Mouse (Mus musculus) forebrain, embryonic 15.5 days (tissue): ENCODE results near the gene Spint4. TPM values are rescaled to one million over a fixed set of nuclear protein-coding genes. Genes with fewer than 3 reads are reported as not detected.

ENCODE experiments used
- ATAC-seq: fragments of 200-750 bp; cut with Nextera tagmentation; replicated peaks from 2 replicates; pipeline ENCODE4 v1.8.0; 2017; ENCODE audit warnings: mild to moderate bottlenecking, moderate TSS enrichment, moderate library complexity
- H3K27ac ChIP-seq: fragments of 300-500 bp; sonication (generic); replicated peaks from 2 replicates; pipeline ENCODE4 v1.5.1; 2015; ENCODE audit warnings: mild to moderate bottlenecking, inconsistent platforms
- H3K27me3 ChIP-seq: fragments of 300-500 bp; sonication (generic); 2 replicates; pipeline ENCODE4 v1.6.1; 2015; ENCODE audit warnings: inconsistent platforms
- H3K36me3 ChIP-seq: fragments of 300-500 bp; sonication (generic); 2 replicates; pipeline ENCODE4 v1.6.1; 2015; ENCODE audit warnings: mild to moderate bottlenecking, inconsistent platforms
- H3K4me1 ChIP-seq: fragments of 300-500 bp; sonication (generic); 2 replicates; pipeline ENCODE4 v1.6.1; 2015; ENCODE audit warnings: inconsistent platforms
- H3K4me2 ChIP-seq: fragments of 300-500 bp; sonication (generic); replicated peaks from 2 replicates; pipeline ENCODE4 v1.6.1; 2015; ENCODE audit warnings: mild to moderate bottlenecking, inconsistent platforms
- H3K4me3 ChIP-seq: fragments of 300-500 bp; sonication (generic); 2 replicates; pipeline ENCODE4 v1.5.1; 2015; ENCODE audit warnings: mild to moderate bottlenecking, inconsistent platforms
- H3K9ac ChIP-seq: fragments of 300-500 bp; sonication (generic); replicated peaks from 2 replicates; pipeline ENCODE4 v1.6.1; 2015; ENCODE audit warnings: mild to moderate bottlenecking, inconsistent platforms
- H3K9me3 ChIP-seq: fragments of 300-500 bp; sonication (generic); 2 replicates; pipeline ENCODE4 v1.6.1; 2016; ENCODE audit warnings: inconsistent platforms
- WGBS: fragments of 180-500 bp; shearing (Covaris S2); methylation state at CpG from one replicate; pipeline ENCODE4 v1.1.7; 2015; ENCODE audit warnings: mixed read lengths; 5-methylcytosine and 5-hydroxymethylcytosine counted together
- polyA plus RNA-seq: library from polyadenylated mRNA; unstranded; fragments of >200 nt; fragmentation: Nextera tagmentation; extraction: Ambion mirVana; gene quantifications from 2 replicates; pipeline ENCODE4 v1.2.1, GENCODE M21; 2015

Gene Spint4
- polyA plus RNA-seq, 1 experiment from 2014 or later, result not detected

- Histone ChIP-seq H3K9ac (no peak overlapping the region), H3K36me3 (no peaks in the 10 kb centered on the region), H3K4me2 (no peak overlapping the region), H3K4me3 (no peak overlapping the region), H3K27me3 (no peaks in the 10 kb centered on the region), H3K4me1 (no peaks in the 10 kb centered on the region), H3K9me3 (no peaks in the 10 kb centered on the region), H3K27ac (no peak overlapping the region)
- 70% methylated on average over 3 of the region's 3 CpGs for WGBS
- no peak for ATAC-seq
These were observed 39.2 kb downstream of the Spint4 start for GRCm38 (mm10) chr2:164737377-164738090.

GRCm38 (mm10) chr2:164739876-164740275 is 41.6 kb downstream of the Spint4 start:
- Histone ChIP-seq H3K9ac (no peak overlapping the region), H3K9me3 (no peaks in the 10 kb centered on the region), H3K4me1 (peaks cover 2% of the 10 kb centered on the region), H3K27me3 (no peaks in the 10 kb centered on the region), H3K27ac (no peak overlapping the region), H3K4me2 (no peak overlapping the region), H3K36me3 (no peaks in the 10 kb centered on the region), H3K4me3 (no peak overlapping the region)
- 62% methylated on average over 7 of the region's 7 CpGs for WGBS
- ATAC-seq, result no peak

- Histone ChIP-seq H3K4me3 (peak overlapping the region; percentile 86), H3K27me3 (no peaks in the 10 kb centered on the region), H3K4me2 (peak overlapping the region; percentile 80), H3K9ac (peak overlapping the region; percentile 90; the same call in 1 of the 2 replicates), H3K4me1 (peaks cover 34% of the 10 kb centered on the region), H3K36me3 (peaks cover 17% of the 10 kb centered on the region; the same call in 1 of the 2 replicates), H3K9me3 (no peaks in the 10 kb centered on the region), H3K27ac (no peak overlapping the region)
- ATAC-seq, result peak; percentile 7; the same call in 1 of the 2 replicates
- WGBS, result 77% methylated on average over 13 of the region's 13 CpGs
These were observed 46.7 kb downstream of the Spint4 start for GRCm38 (mm10) chr2:164744987-164745386.

- H3K9me3 ChIP-seq, result no peaks in the 10 kb centered on the region
- peak; percentile 90 for ATAC-seq
- 2% methylated on average over 66 of the region's 70 CpGs for WGBS
- peak within 1 kb of the TSS; percentile 86 for H3K4me3 ChIP-seq
- no peaks in the 10 kb centered on the region for H3K27me3 ChIP-seq
- H3K9ac ChIP-seq, result peak within 1 kb of the TSS; percentile 90
- peak within 1 kb of the TSS; percentile 80 for H3K4me2 ChIP-seq
- H3K36me3 ChIP-seq, result peaks cover 21% of the 10 kb centered on the region; the same call in 1 of the 2 replicates
- H3K4me1 ChIP-seq, result peaks cover 34% of the 10 kb centered on the region
- H3K27ac ChIP-seq, result peak within 1 kb of the TSS; percentile 71
These were observed 47.7 kb downstream of the Spint4 start, which contains the start of the genes Wfdc3 and Dnttip1 for GRCm38 (mm10) chr2:164745843-164746479. TSS of gene Wfdc3 (minus strand) at chr2:164745931. TSS of gene Dnttip1 (plus strand) at chr2:164745983.

GRCm38 (mm10) chr2:164746693-164747092 is 48.4 kb downstream of the Spint4 start:
- Histone ChIP-seq H3K4me3 (peak overlapping the region; percentile 86), H3K36me3 (peaks cover 28% of the 10 kb centered on the region; the same call in 1 of the 2 replicates), H3K4me1 (peaks cover 34% of the 10 kb centered on the region), H3K27ac (no peak overlapping the region), H3K9me3 (no peaks in the 10 kb centered on the region), H3K4me2 (peak overlapping the region; percentile 80), H3K9ac (peak overlapping the region; percentile 90), H3K27me3 (no peaks in the 10 kb centered on the region)
- no peak for ATAC-seq
- WGBS, result 60% methylated on average over 8 of the region's 8 CpGs

GRCm38 (mm10) chr2:164748191-164748590 is 49.9 kb downstream of the Spint4 start:
- Histone ChIP-seq H3K4me1 (peaks cover 34% of the 10 kb centered on the region), H3K36me3 (peaks cover 42% of the 10 kb centered on the region; the same call in 1 of the 2 replicates), H3K27me3 (no peaks in the 10 kb centered on the region), H3K4me3 (no peak overlapping the region), H3K9ac (no peak overlapping the region), H3K27ac (no peak overlapping the region), H3K9me3 (no peaks in the 10 kb centered on the region), H3K4me2 (no peak overlapping the region)
- WGBS, result 88% methylated on average over 4 of the region's 4 CpGs
- ATAC-seq, result no peak

- peaks cover 45% of the 10 kb centered on the region; the same call in 1 of the 2 replicates for H3K36me3 ChIP-seq
- 91% methylated on average over 6 of the region's 6 CpGs for WGBS
- no peak for ATAC-seq
- peaks cover 34% of the 10 kb centered on the region for H3K4me1 ChIP-seq
- H3K9me3 ChIP-seq, result no peaks in the 10 kb centered on the region
- no peak overlapping the region for H3K4me3 ChIP-seq
- no peaks in the 10 kb centered on the region for H3K27me3 ChIP-seq
- no peak overlapping the region for H3K9ac ChIP-seq
- no peak overlapping the region for H3K4me2 ChIP-seq
- no peak overlapping the region for H3K27ac ChIP-seq
These were observed 50.7 kb downstream of the Spint4 start for GRCm38 (mm10) chr2:164748991-164749390.

Other genes with a start within 250 kb of the Spint4 start
- gene Sys1, start 241.5 kb upstream of the Spint4 start, polyA plus RNA-seq, result 76.6 and 82.2 TPM in 2 replicates
- 6.0 and 6.9 TPM in 2 replicates for gene Gm20458, start 237.5 kb upstream of the Spint4 start, polyA plus RNA-seq
- not detected in 2 replicates for gene Trp53tg5, start 224.8 kb upstream of the Spint4 start, polyA plus RNA-seq
- 8.1 and 9.1 TPM in 2 replicates for gene Dbndd2, start 212.4 kb upstream of the Spint4 start, polyA plus RNA-seq
- gene Pigt, start 201.0 kb upstream of the Spint4 start, polyA plus RNA-seq, result 55.5 and 60.0 TPM in 2 replicates
- gene Wfdc2, start 136.1 kb upstream of the Spint4 start, polyA plus RNA-seq, result 4.3 and 4.5 TPM in 2 replicates
- gene Spint3, start 125.0 kb upstream of the Spint4 start, polyA plus RNA-seq, result not detected in 2 replicates
- not detected in 2 replicates for gene Wfdc6a, start 113.1 kb upstream of the Spint4 start, polyA plus RNA-seq
- gene Eppin, start 104.9 kb upstream of the Spint4 start, polyA plus RNA-seq, result not detected in 2 replicates
- not detected in 2 replicates for gene Wfdc6b, start 85.0 kb upstream of the Spint4 start, polyA plus RNA-seq
- not detected in 2 replicates for gene Wfdc8, start 84.9 kb upstream of the Spint4 start, polyA plus RNA-seq
- gene Wfdc16, start 59.7 kb upstream of the Spint4 start, polyA plus RNA-seq, result not detected in 2 replicates
- gene Wfdc10, start 42.5 kb upstream of the Spint4 start, polyA plus RNA-seq, result not detected in 2 replicates
- gene Wfdc9, start 41.9 kb upstream of the Spint4 start, polyA plus RNA-seq, result not detected in 2 replicates
- gene Wfdc11, start 24.4 kb upstream of the Spint4 start, polyA plus RNA-seq, result not detected in 2 replicates
- gene Wfdc13, start 13.4 kb upstream of the Spint4 start, polyA plus RNA-seq, result not detected in 2 replicates
- not detected in 2 replicates for gene Spint5, start 16.8 kb downstream of the Spint4 start, polyA plus RNA-seq
- gene Wfdc3, start 47.4 kb downstream of the Spint4 start, polyA plus RNA-seq, result 1.1 and 1.7 TPM in 2 replicates
- gene Dnttip1, start 47.5 kb downstream of the Spint4 start, polyA plus RNA-seq, result 73.9 and 74.9 TPM in 2 replicates
- gene Ube2c, start 71.4 kb downstream of the Spint4 start, polyA plus RNA-seq, result 199 and 232 TPM in 2 replicates
- 0.45 and 0.60 TPM in 2 replicates for gene Tnnc2, start 81.5 kb downstream of the Spint4 start, polyA plus RNA-seq
- gene Snx21, start 87.3 kb downstream of the Spint4 start, polyA plus RNA-seq, result 24.6 and 29.8 TPM in 2 replicates
- 17.1 and 17.2 TPM in 2 replicates for gene Acot8, start 106.4 kb downstream of the Spint4 start, polyA plus RNA-seq
- gene Zswim3, start 106.6 kb downstream of the Spint4 start, polyA plus RNA-seq, result 13.9 and 14.5 TPM in 2 replicates
- 22.8 TPM in 2 replicates for gene Zswim1, start 124.2 kb downstream of the Spint4 start, polyA plus RNA-seq
- not detected in 2 replicates for gene Spata25, start 130.0 kb downstream of the Spint4 start, polyA plus RNA-seq
- 97.7 and 98.4 TPM in 2 replicates for gene Ctsa, start 134.4 kb downstream of the Spint4 start, polyA plus RNA-seq
- 5.6 and 6.5 TPM in 2 replicates for gene Neurl2, start 135.0 kb downstream of the Spint4 start, polyA plus RNA-seq
- gene Pltp, start 159.2 kb downstream of the Spint4 start, polyA plus RNA-seq, result 45.3 and 50.7 TPM in 2 replicates
- 94.8 and 101 TPM in 2 replicates for gene Pcif1, start 180.8 kb downstream of the Spint4 start, polyA plus RNA-seq
- gene Zfp335, start 213.3 kb downstream of the Spint4 start, polyA plus RNA-seq, result 15.7 and 16.7 TPM in 2 replicates
- gene Mmp9, start 242.3 kb downstream of the Spint4 start, polyA plus RNA-seq, result 17.9 and 19.5 TPM in 2 replicates